Mouse (Mus musculus) MEL (cell line): ENCODE results near the gene Diablo.

Experiments used
- CHD1 ChIP-seq: IDR thresholded peaks from 2 replicates; pipeline ENCODE4 v1.6.1; 2012; ENCODE audit warnings: low read depth, mild to moderate bottlenecking, inconsistent platforms, low read length, improper control_type of control experiment
- CHD2 ChIP-seq: IDR thresholded peaks from 2 replicates; pipeline ENCODE4 v1.6.1; 2011; ENCODE audit warnings: low read length, improper control_type of control experiment
- CTCF ChIP-seq, 3 experiments: IDR thresholded peaks in 2 of 3; conservative IDR thresholded peaks in 1 of 3; 2 replicates each; pipeline ENCODE4 v1.5.1; 2011 to 2012; ENCODE audit warnings: low read length in 3 of 3, low read depth in 2 of 3, mild to moderate bottlenecking in 2 of 3, improper control_type of control experiment in 1 of 3, inconsistent platforms in 1 of 3, mixed read lengths in 1 of 3, moderate library complexity in 1 of 3; ENCODE audit not compliant: control insufficient read depth in 1 of 3, insufficient read depth in 1 of 3, poor library complexity in 1 of 3, severe bottlenecking in 1 of 3
- EP300 ChIP-seq, 2 experiments: IDR thresholded peaks; 2 replicates each; pipeline ENCODE4 v1.6.1; 2011; ENCODE audit warnings: improper control_type of control experiment in 2 of 2, low read length in 2 of 2, low read depth in 1 of 2, mild to moderate bottlenecking in 1 of 2
- GATA1 ChIP-seq: IDR thresholded peaks from 2 replicates; pipeline ENCODE4 v1.6.1; 2011; ENCODE audit warnings: low read depth, low read length, improper control_type of control experiment
- HCFC1 ChIP-seq: IDR thresholded peaks from 2 replicates; pipeline ENCODE4 v1.6.1; 2012; ENCODE audit warnings: low read depth, mild to moderate bottlenecking, inconsistent platforms, low read length, improper control_type of control experiment, moderate library complexity
- MAFK ChIP-seq: IDR thresholded peaks from 2 replicates; pipeline ENCODE4 v1.6.1; 2011; ENCODE audit warnings: low read depth, mild to moderate bottlenecking, low read length, improper control_type of control experiment, borderline replicate concordance
- MAX ChIP-seq: IDR thresholded peaks from 2 replicates; pipeline ENCODE4 v1.6.1; 2011; ENCODE audit warnings: low read length, improper control_type of control experiment
- MXI1 ChIP-seq: IDR thresholded peaks from 2 replicates; pipeline ENCODE4 v1.6.1; 2011; ENCODE audit warnings: mild to moderate bottlenecking, low read depth, low read length, improper control_type of control experiment
- MYC ChIP-seq: IDR thresholded peaks from 2 replicates; pipeline ENCODE4 v1.6.1; 2011; ENCODE audit warnings: low read depth, mild to moderate bottlenecking, low read length, improper control_type of control experiment, moderate library complexity
- POLR2A ChIP-seq, 2 experiments: IDR thresholded peaks; 2 replicates each; pipeline ENCODE4 v1.6.1; 2011 to 2012; ENCODE audit warnings: low read length in 2 of 2, mild to moderate bottlenecking in 2 of 2, control low read depth in 1 of 2, improper control_type of control experiment in 1 of 2, low read depth in 1 of 2, moderate library complexity in 1 of 2; ENCODE audit not compliant: control insufficient read depth in 1 of 2, insufficient read depth in 1 of 2, poor library complexity in 1 of 2

DNA sequence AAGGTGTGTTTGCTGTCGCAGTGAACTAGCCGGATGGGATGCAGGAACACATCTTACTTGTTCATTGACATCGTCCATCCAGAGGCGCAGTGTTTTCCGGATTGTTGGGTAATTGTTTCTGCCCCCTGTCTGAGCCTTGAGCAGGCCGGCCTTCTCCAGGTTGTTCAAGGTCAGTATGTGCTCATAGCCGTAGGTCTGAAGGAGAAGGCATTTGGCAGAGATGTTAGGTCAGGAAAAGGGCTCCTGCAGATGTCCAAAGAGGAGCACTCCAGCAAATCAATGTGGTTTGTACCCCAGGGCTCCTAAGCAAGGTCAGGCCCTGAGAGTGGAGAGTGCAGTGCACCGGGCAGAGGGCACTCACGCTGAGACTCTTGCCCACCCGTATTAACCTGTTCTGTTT is 9.8 kb upstream of the Diablo start:
- TF ChIP-seq CTCF (IDR thresholded peaks at IDR 0.05 in 2 of 3, conservative IDR thresholded peaks at IDR 0.05 in 1 of 3; ENCODE audit: control insufficient read depth in 1 of 3, insufficient read depth in 1 of 3, low read depth in 2 of 3, low read length in 3 of 3, poor library complexity in 1 of 3, severe bottlenecking in 1 of 3) (no peak), EP300 (IDR thresholded peaks at IDR 0.05; ENCODE audit: low read depth in 1 of 2, low read length in 2 of 2) (no peak), POLR2A (IDR thresholded peaks at IDR 0.05; ENCODE audit: control insufficient read depth in 1 of 2, insufficient read depth in 1 of 2, low read depth in 1 of 2, low read length in 2 of 2, poor library complexity in 1 of 2) (no peak), MYC (no peak), MAFK (no peak), MAX (no peak), GATA1 (no peak), HCFC1 (no peak), CHD2 (no peak), CHD1 (no peak), MXI1 (no peak)
